Mouse (Mus musculus) urinary bladder, postnatal 10 days (tissue): ENCODE measurements around the gene Clca3a2.
"Not testable (repeated sequence)": the region's sequence is repeated elsewhere in the genome, so short reads cannot be mapped to it uniquely, and the experiment has no call there.

Experiments used
- DNase-seq: peaks from one replicate; pipeline ENCODE4 v3.0.0; 2022; ENCODE audit warnings: low spot score

Gene Clca3a2

GRCm38 (mm10) chr3:144819219-144819618 lies at the start of gene Clca3a2:
Gene Clca3a2, minus strand, starts transcription at chr3:144819494.
- not testable (repeated sequence) for DNase-seq

- no peak for DNase-seq
Observed at GRCm38 (mm10) chr3:144849584-144849983, 30.3 kb upstream of the Clca3a2 start.

- not testable (repeated sequence) for DNase-seq
Observed at GRCm38 (mm10) chr3:144849014-144849556, 29.8 kb upstream of the Clca3a2 start, which contains the start of gene Clca3b. Gene Clca3b, minus strand, starts transcription at chr3:144849357.

- DNase-seq = no peak
Observed at GRCm38 (mm10) chr3:144827257-144827656, 8.0 kb upstream of the Clca3a2 start.

- DNase-seq = peak; percentile 46
Observed at GRCm38 (mm10) chr3:144825151-144825550, 5.9 kb upstream of the Clca3a2 start.

- no peak for DNase-seq
Observed at GRCm38 (mm10) chr3:144823331-144823730, 4.0 kb upstream of the Clca3a2 start.

- no peak for DNase-seq
Observed at GRCm38 (mm10) chr3:144820632-144821031, 1.3 kb upstream of the Clca3a2 start.

- DNase-seq = not testable (repeated sequence)
Observed at GRCm38 (mm10) chr3:144813336-144813735, 6.0 kb downstream of the Clca3a2 start.

- no peak for DNase-seq
Observed at GRCm38 (mm10) chr3:144811821-144812220, 7.5 kb downstream of the Clca3a2 start.

- not testable (repeated sequence) for DNase-seq
Observed at GRCm38 (mm10) chr3:144808153-144808925, 11.0 kb downstream of the Clca3a2 start.

- DNase-seq = not testable (repeated sequence)
Observed at GRCm38 (mm10) chr3:144806626-144807025, 12.7 kb downstream of the Clca3a2 start.

GRCm38 (mm10) chr3:144801861-144802260 lies 17.4 kb downstream of the Clca3a2 start:
- DNase-seq = no peak

- no peak for DNase-seq
Observed at GRCm38 (mm10) chr3:144785181-144786148, 33.8 kb downstream of the Clca3a2 start.

GRCm38 (mm10) chr3:144765161-144765560 lies 54.1 kb downstream of the Clca3a2 start:
- no peak for DNase-seq

- DNase-seq = no peak
Observed at GRCm38 (mm10) chr3:144761454-144761853, 57.8 kb downstream of the Clca3a2 start.

- no peak for DNase-seq
Observed at GRCm38 (mm10) chr3:144760592-144761309, 58.5 kb downstream of the Clca3a2 start, which contains the start of gene Clca3a1. Gene Clca3a1, minus strand, starts transcription at chr3:144760977.

- DNase-seq = no peak
Observed at GRCm38 (mm10) chr3:144759719-144760118, 59.6 kb downstream of the Clca3a2 start.

GRCm38 (mm10) chr3:144756103-144756502 lies 63.2 kb downstream of the Clca3a2 start:
- not testable (repeated sequence) for DNase-seq

- DNase-seq = no peak
Observed at GRCm38 (mm10) chr3:144753120-144753519, 66.2 kb downstream of the Clca3a2 start.

GRCm38 (mm10) chr3:144749062-144749963 lies 70.0 kb downstream of the Clca3a2 start:
- DNase-seq = not testable (repeated sequence)
